Mouse (Mus musculus): ENCODE measurements around the gene Cbx3.

GRCm38 (mm10) chr6:51434270-51434669, 35.9 kb upstream of the Cbx3 start:
- no peak for TF ChIP-seq CTCF (IDR thresholded peaks at IDR 0.05; ENCODE audit: borderline replicate concordance, control insufficient read depth, extremely low read depth, insufficient read depth, low read length, poor library complexity)
- no peak for TF ChIP-seq POLR2A (IDR thresholded peaks at IDR 0.05; ENCODE audit: control insufficient read depth, extremely low read depth, insufficient read depth, low read length, poor library complexity)

Measured in thymus, adult 2 months (tissue).